Mouse (Mus musculus) midbrain, embryonic 15.5 days (tissue): ENCODE data around the gene Wnt1. TPM values are rescaled to one million over a fixed set of nuclear protein-coding genes. Genes with fewer than 3 reads are reported as not detected.
"Not testable (repeated sequence)": the region's sequence is repeated elsewhere in the genome, so short reads cannot be mapped to it uniquely, and the experiment has no call there.

Source experiments
- ATAC-seq: fragments of 200-750 bp; cut with Nextera tagmentation; replicated peaks from 2 replicates; pipeline ENCODE4 v1.8.0; 2017; ENCODE audit warnings: moderate TSS enrichment
- H3K27ac ChIP-seq: fragments of 300-500 bp; sonication (generic); 2 replicates; pipeline ENCODE4 v1.5.1; 2015; ENCODE audit warnings: mild to moderate bottlenecking, inconsistent platforms
- H3K27me3 ChIP-seq: fragments of 300-500 bp; sonication (generic); replicated peaks from 2 replicates; pipeline ENCODE4 v1.6.1; 2015; ENCODE audit warnings: inconsistent platforms
- H3K36me3 ChIP-seq: fragments of 300-500 bp; sonication (generic); replicated peaks from 2 replicates; pipeline ENCODE4 v1.6.1; 2015; ENCODE audit warnings: inconsistent platforms
- H3K4me1 ChIP-seq: fragments of 300-500 bp; sonication (generic); 2 replicates; pipeline ENCODE4 v1.6.1; 2015; ENCODE audit warnings: inconsistent platforms
- H3K4me2 ChIP-seq: fragments of 300-500 bp; sonication (generic); 2 replicates; pipeline ENCODE4 v1.6.1; 2015; ENCODE audit warnings: inconsistent platforms, mild to moderate bottlenecking, moderate library complexity
- H3K4me3 ChIP-seq: fragments of 300-500 bp; sonication (generic); 2 replicates; pipeline ENCODE4 v1.5.1; 2015; ENCODE audit warnings: mild to moderate bottlenecking, inconsistent platforms
- H3K9ac ChIP-seq: fragments of 300-500 bp; sonication (generic); 2 replicates; pipeline ENCODE4 v1.6.1; 2015; ENCODE audit warnings: mild to moderate bottlenecking, inconsistent platforms
- H3K9me3 ChIP-seq: fragments of 300-500 bp; sonication (generic); 2 replicates; pipeline ENCODE4 v1.6.1; 2016; ENCODE audit warnings: inconsistent platforms
- WGBS: fragments of 180-500 bp; shearing (Covaris S2); methylation state at CpG from one replicate; pipeline ENCODE4 v1.1.7; 2015; ENCODE audit warnings: mixed read lengths; 5-methylcytosine and 5-hydroxymethylcytosine counted together
- polyA plus RNA-seq: library from polyadenylated mRNA; unstranded; fragments of >200 nt; fragmentation: Nextera tagmentation; extraction: Ambion mirVana; gene quantifications from 2 replicates; pipeline ENCODE4 v1.2.1, GENCODE M21; 2015

Wnt1 gene
- polyA plus RNA-seq, 1 experiment from 2014 or later, result 2.9 TPM

DNA sequence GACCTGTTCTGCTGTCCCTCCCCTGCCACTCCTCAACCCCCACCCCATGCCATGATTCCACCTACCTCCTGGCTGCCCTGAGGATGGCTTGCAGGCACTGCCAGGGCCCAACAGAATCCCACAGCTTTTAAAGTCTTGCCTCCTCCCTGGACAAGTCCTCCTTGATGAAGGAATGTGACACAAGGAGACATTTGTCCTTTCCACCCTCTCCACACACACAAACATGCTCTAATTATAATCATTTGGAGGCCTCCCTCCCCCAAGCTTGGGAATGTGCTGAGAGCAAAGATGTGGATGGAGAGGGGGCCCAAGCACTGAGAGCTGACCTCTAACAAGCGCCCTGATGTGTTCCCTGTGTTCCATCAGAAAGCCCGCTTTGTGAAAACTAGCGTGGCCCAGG, 19.7 kb downstream of the Wnt1 start, which contains the start of gene Ddn:
Gene Ddn (minus strand): TSS at position 101 of the 400 bp plus-strand sequence.
- no peak for ATAC-seq
- Histone ChIP-seq H3K4me2 (peak within 1 kb of the TSS; percentile 79), H3K9ac (peak within 1 kb of the TSS; percentile 39; the same call in 1 of the 2 replicates), H3K27me3 (peaks cover 60% of the 10 kb centered on the region), H3K9me3 (no peaks in the 10 kb centered on the region), H3K4me1 (peaks cover 46% of the 10 kb centered on the region), H3K4me3 (peak within 1 kb of the TSS; percentile 48), H3K36me3 (peaks cover 17% of the 10 kb centered on the region; the same call in 1 of the 2 replicates), H3K27ac (0 out of 2 replicates have a peak within 1 kb of the TSS, but pooled peaks have one; percentile 11)
- 68% methylated on average over 3 of the region's 3 CpGs for WGBS

DNA sequence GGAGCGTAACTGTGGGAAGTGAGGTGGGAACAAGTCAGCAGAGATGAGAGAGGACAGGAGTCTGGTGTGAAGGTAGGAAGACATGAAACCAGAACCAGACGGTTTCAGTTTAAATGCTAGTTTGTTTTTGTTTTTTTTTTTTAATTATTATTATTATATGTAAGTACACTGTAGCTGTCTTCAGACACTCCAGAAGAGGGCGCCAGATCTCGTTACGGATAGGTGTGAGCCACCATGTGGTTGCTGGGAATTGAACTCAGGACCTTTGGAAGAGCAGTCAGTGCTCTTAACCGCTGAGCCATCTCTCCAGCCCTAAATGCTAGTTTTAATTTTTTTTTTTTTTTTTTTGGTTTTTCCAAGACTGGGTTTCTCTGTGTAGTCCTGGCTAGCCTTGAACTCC, 20.6 kb downstream of the Wnt1 start:
- not testable (repeated sequence) for H3K27ac ChIP-seq, ATAC-seq
- H3K4me1 ChIP-seq, result peaks cover 38% of the 10 kb centered on the region

DNA sequence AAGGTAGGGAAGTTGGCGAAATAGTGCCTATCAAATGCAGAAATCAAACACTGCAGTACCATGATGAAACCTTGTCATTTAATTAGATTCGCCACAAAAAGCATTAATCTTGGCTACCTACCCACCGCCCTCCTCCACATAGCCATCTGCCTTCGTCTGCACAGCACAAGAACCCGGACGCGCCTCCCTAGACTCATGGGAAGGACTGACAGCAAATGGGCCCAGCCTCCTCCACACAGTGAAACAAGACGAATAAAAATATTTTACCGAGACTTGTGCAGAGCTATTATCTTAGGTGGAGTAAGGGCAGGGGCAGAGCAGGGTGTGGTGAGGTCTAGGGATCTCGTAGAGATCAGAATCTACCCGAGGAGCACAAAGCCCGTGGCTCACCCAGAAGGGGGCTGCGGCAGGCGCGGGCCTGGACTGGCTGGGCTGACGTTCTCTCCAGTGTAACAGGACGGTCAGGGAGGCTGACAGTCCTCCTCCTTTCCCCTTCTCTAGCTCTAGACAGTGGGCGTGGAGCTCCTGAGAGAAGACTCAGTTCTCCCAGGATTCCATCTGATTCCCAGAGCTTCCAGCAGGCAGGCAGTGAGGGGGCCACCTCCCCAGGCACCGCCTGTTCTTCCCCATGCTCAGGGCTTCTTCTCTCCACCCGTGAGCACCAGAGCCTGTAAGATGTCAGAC, 23.2 kb downstream of the Wnt1 start:
- Histone ChIP-seq H3K27ac (no peak overlapping the region), H3K4me2 (no peak overlapping the region), H3K4me1 (peaks cover 12% of the 10 kb centered on the region), H3K9me3 (no peaks in the 10 kb centered on the region), H3K27me3 (peaks cover 25% of the 10 kb centered on the region), H3K9ac (no peak overlapping the region), H3K4me3 (no peak overlapping the region), H3K36me3 (peaks cover 20% of the 10 kb centered on the region; the same call in 1 of the 2 replicates)
- no peak for ATAC-seq
- 85% methylated on average over 20 of the region's 20 CpGs for WGBS

More for the DNA sequence above, 20.6 kb downstream of the Wnt1 start:
- not testable (repeated sequence) for H3K9me3 ChIP-seq, H3K4me2 ChIP-seq, H3K4me3 ChIP-seq, H3K9ac ChIP-seq
- WGBS, result 86% methylated on average over 6 of the region's 6 CpGs
- H3K27me3 ChIP-seq, result peaks cover 52% of the 10 kb centered on the region
- peaks cover 17% of the 10 kb centered on the region; the same call in 1 of the 2 replicates for H3K36me3 ChIP-seq

DNA sequence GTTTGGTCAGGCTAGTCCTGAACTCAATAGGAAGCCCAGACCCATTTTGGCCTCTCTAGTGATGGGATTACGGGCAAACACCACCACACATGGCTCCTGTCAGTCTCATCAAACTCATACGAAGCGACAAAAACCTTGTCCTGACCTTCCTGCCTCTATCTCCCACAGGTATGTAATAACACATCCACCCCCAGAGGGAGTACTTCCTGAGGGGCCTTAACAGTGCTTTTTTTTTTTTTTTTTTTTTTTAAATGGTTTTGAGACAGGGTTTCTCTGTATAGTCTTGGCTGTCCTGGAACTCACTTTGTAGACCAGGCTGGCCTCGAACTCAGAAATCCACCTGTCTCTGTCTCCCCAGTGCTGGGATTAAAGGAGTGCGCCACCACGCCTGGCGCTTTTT, 28.5 kb downstream of the Wnt1 start:
- Histone ChIP-seq H3K36me3 (peaks cover 13% of the 10 kb centered on the region; the same call in 1 of the 2 replicates), H3K27ac (no peak overlapping the region), H3K9ac (no peak overlapping the region), H3K4me2 (no peak overlapping the region), H3K4me3 (no peak overlapping the region), H3K9me3 (no peaks in the 10 kb centered on the region), H3K4me1 (no peaks in the 10 kb centered on the region), H3K27me3 (no peaks in the 10 kb centered on the region)
- 89% methylated on average over 7 of the region's 7 CpGs for WGBS
- ATAC-seq, result no peak

DNA sequence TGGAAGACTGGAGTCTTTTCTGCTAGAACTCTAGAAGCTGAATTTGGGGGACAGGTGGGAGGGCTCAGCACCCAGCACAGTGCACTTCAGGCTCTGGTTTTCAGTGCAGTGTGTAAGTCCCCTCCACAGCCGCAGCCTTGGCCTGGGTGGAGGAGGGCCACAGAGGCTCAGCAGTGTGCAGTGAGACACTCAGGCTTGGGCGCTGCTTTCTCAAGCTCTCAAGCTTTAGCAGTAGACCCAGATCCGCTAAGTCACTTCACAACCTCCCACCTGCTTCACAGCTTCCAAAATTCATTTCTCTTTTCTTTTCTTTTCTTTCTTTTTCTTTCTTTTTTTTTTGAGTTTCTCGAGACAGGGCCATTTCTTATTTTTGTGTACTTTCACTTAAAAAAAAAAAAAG, 31.3 kb downstream of the Wnt1 start:
- Histone ChIP-seq H3K27ac (no peak overlapping the region), H3K36me3 (peaks cover 9% of the 10 kb centered on the region; the same call in 1 of the 2 replicates), H3K9me3 (no peaks in the 10 kb centered on the region), H3K4me1 (no peaks in the 10 kb centered on the region), H3K4me3 (no peak overlapping the region), H3K4me2 (no peak overlapping the region), H3K9ac (no peak overlapping the region), H3K27me3 (no peaks in the 10 kb centered on the region)
- WGBS, result 84% methylated on average over 4 of the region's 4 CpGs
- ATAC-seq, result no peak

DNA sequence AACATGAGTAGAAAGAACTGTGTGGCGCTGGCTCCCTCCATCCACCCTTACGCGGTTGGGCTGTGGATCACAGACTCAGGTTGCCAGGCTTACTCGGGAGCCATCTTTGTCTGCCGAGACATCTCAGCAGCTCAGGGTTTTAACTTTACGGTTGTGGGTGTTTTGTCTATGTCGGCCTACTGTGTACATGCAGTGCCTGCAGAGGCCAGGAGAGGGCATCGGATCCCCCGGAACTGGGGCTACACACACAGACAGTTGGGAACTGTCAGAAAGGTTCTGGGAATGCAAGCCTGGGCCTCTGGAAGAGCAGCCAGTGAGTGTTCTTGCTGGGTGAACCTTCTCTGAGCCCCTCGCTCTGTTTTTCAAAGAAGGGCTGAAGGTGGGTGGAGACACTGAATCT, 31.7 kb downstream of the Wnt1 start:
- Histone ChIP-seq H3K27me3 (no peaks in the 10 kb centered on the region), H3K9ac (no peak overlapping the region), H3K36me3 (peaks cover 9% of the 10 kb centered on the region; the same call in 1 of the 2 replicates), H3K4me2 (no peak overlapping the region), H3K9me3 (no peaks in the 10 kb centered on the region), H3K27ac (no peak overlapping the region), H3K4me3 (no peak overlapping the region), H3K4me1 (no peaks in the 10 kb centered on the region)
- no peak for ATAC-seq
- WGBS, result 27% methylated on average over 10 of the region's 10 CpGs

DNA sequence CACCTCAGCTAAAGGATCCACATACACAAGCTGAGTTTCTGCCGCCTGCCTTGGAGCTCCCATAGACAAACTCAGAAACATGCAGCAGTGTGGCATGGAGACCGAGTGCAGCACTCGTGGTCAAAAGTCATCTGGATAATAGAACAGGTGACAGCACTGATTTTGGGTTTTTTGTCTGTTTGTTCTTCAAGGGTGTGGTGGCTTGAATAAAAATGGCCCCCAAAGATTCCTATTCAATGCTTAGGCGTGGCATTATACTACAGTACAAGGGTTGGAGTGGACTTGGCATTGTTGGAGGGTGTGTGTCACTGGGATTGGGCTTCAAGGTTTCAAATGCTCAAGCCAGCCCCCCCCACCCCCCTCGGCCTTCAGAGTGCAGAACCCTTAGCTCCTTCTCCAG, 32.5 kb downstream of the Wnt1 start:
- ATAC-seq, result no peak
- no peak overlapping the region for H3K4me2 ChIP-seq
- H3K9ac ChIP-seq, result no peak overlapping the region
- no peaks in the 10 kb centered on the region for H3K4me1 ChIP-seq
- 92% methylated on average over 5 of the region's 5 CpGs for WGBS
- no peaks in the 10 kb centered on the region for H3K9me3 ChIP-seq
- H3K27ac ChIP-seq, result no peak overlapping the region
- no peaks in the 10 kb centered on the region for H3K27me3 ChIP-seq
- peaks cover 9% of the 10 kb centered on the region; the same call in 1 of the 2 replicates for H3K36me3 ChIP-seq
- no peak overlapping the region for H3K4me3 ChIP-seq

DNA sequence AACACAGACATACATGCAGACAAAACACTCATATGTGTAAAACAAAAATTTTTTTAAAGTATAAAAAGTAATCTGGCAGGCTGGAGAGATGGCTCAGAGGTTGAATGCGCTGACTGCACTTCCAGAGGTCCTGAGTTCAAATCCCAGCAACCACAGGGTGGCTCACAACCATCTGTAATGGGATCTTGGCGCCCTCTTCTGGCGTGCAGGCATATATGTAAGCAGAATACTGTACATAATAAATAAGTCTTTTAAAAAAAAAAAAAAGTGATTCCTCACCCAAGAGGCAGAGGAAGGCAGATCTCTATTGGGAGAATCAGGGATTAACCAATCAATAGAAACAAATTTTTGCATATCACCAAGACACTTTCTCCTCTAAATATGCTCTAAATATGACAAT, 33.8 kb downstream of the Wnt1 start:
- 71% methylated on average over 3 of the region's 3 CpGs for WGBS
- Histone ChIP-seq H3K4me2 (no peak overlapping the region), H3K9me3 (no peaks in the 10 kb centered on the region), H3K4me1 (no peaks in the 10 kb centered on the region), H3K9ac (no peak overlapping the region), H3K27ac (no peak overlapping the region), H3K27me3 (no peaks in the 10 kb centered on the region), H3K4me3 (no peak overlapping the region), H3K36me3 (peaks cover 9% of the 10 kb centered on the region; the same call in 1 of the 2 replicates)
- no peak for ATAC-seq

DNA sequence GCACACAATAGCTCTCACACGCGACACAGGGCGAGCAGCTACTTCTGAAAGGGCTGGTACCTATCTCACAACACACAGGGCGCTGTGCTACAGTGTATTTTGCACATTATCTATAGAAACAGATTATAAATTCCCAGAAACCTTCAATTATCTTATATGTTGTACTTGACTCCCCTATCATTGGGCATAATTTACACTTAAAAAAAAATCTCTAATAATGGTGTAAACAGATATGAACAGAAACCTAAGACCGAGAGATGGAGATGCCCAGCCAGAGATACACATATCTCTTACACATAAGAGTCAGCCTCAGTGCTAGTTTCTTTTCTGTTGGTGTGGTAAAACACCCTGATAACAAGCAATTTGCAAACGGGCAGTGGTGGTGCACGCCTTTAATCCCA, 38.0 kb downstream of the Wnt1 start:
- 91% methylated on average over 7 of the region's 7 CpGs for WGBS

DNA sequence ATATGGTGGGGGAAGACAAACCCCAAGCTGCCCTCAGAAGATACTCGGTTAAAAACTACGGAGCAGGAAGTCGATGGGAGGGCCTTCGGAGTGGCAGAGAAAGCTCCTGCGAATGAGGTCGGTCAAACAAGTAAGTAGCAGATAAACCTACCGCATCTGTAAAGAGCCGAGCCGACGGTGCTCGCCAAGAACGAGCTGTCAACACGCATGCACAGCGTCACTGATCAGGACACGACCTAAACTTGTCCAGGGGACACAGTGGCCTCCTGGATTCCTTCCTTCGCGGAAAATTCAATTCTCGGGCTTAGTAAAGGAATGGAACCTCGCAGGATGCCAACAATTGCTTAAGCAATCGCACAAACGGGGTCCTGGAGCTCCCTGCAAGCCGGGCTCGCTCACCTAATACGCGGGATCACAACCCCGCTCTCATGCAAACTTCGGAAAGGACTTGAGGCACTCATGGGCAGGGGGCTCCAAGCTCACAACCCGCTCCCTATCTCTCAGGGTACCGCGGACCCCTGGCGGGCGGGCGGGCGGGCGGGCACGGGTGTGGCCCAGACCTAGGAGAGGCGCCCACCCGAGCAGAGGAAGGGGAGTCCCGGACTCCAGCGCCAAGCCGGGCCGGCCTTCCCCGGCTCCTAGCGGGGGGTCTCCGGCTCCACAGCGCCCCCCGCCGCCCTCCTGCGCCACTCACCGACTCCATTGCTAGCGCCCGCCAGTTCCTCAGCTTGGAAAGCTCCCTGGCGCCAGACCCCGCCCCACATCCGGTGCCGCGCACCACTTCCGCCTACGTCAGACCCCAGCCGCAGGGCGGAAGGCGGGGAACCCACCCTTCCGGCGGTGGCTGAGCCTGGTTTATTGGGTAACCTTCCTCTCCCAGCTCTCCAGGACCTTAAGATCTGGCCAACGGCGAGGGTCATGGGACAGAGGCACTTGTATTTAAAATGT, 41.4 kb downstream of the Wnt1 start, which contains the start of gene Prkag1:
Gene Prkag1 (minus strand): TSS at position 786 of the 948 bp plus-strand sequence.
- H3K4me1 ChIP-seq, result peaks cover 19% of the 10 kb centered on the region
- peak; percentile 97 for ATAC-seq
- H3K27me3 ChIP-seq, result no peaks in the 10 kb centered on the region
- H3K9ac ChIP-seq, result peak within 1 kb of the TSS; percentile 67
- peak within 1 kb of the TSS; percentile 55 for H3K4me3 ChIP-seq
- WGBS, result under 1% methylated on average over 64 of the region's 66 CpGs
- peak within 1 kb of the TSS; percentile 82 for H3K27ac ChIP-seq
- H3K36me3 ChIP-seq, result peaks cover 28% of the 10 kb centered on the region
- H3K9me3 ChIP-seq, result no peaks in the 10 kb centered on the region
- peak within 1 kb of the TSS; percentile 64 for H3K4me2 ChIP-seq

More for the DNA sequence above, 38.0 kb downstream of the Wnt1 start:
- Histone ChIP-seq H3K4me1 (peaks cover 19% of the 10 kb centered on the region), H3K36me3 (peaks cover 9% of the 10 kb centered on the region; the same call in 1 of the 2 replicates), H3K4me3 (no peak overlapping the region), H3K9me3 (no peaks in the 10 kb centered on the region), H3K9ac (no peak overlapping the region), H3K4me2 (no peak overlapping the region), H3K27me3 (no peaks in the 10 kb centered on the region), H3K27ac (no peak overlapping the region)
- no peak for ATAC-seq

DNA sequence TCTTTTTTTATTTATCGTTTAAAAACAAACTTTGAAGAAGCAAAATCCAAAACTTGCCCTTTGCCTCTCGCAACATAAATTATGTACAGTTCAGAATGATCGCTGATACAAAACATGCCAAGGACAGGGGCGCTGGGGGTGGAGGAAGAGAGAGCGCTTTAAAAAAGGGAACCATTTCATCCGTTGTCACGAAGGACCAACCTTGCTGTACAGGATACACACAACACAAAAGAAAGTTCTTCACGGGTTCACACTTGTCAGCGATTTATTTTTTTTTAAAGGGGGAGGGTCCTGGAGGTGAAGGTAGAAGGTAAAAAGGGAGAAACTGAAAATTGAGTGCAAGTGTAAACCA, 42.0 kb downstream of the Wnt1 start:
- WGBS, result 21% methylated on average over 9 of the region's 9 CpGs
- Histone ChIP-seq H3K4me1 (peaks cover 19% of the 10 kb centered on the region), H3K4me3 (peak overlapping the region; percentile 55), H3K9ac (peak overlapping the region; percentile 67), H3K4me2 (peak overlapping the region; percentile 64), H3K36me3 (peaks cover 34% of the 10 kb centered on the region), H3K27ac (peak overlapping the region; percentile 82), H3K9me3 (no peaks in the 10 kb centered on the region), H3K27me3 (no peaks in the 10 kb centered on the region)
- ATAC-seq, result peak; percentile 46
